Mouse (Mus musculus) lung, embryonic 15.5 days (tissue): ENCODE measurements at regions not wholly inside any gene's neighbourhood (a gene's known extent, or its start where the extent isn't known, plus 50 kb on each side); places are given as distances from the start of the nearest gene placed in this dataset.

Experiments used
- ATAC-seq: fragments of 200-750 bp; cut with Nextera tagmentation; 2 replicates; pipeline ENCODE4 v1.8.0; 2017; ENCODE audit warnings: moderate number of reproducible peaks, borderline replicate concordance; ENCODE audit not compliant: low FRiP score, low TSS enrichment; ENCODE audit errors: extremely low read depth
- H3K27ac ChIP-seq: fragments of 300-500 bp; sonication (generic); 2 replicates; pipeline ENCODE4 v1.5.1; 2015; ENCODE audit warnings: moderate library complexity, mild to moderate bottlenecking, inconsistent platforms
- H3K27me3 ChIP-seq: fragments of 300-500 bp; sonication (generic); 2 replicates; pipeline ENCODE4 v1.6.1; 2015; ENCODE audit warnings: inconsistent platforms
- H3K36me3 ChIP-seq: fragments of 300-500 bp; sonication (generic); 2 replicates; pipeline ENCODE4 v1.6.1; 2015; ENCODE audit warnings: inconsistent platforms
- H3K4me1 ChIP-seq: fragments of 300-500 bp; sonication (generic); 2 replicates; pipeline ENCODE4 v1.6.1; 2015; ENCODE audit warnings: inconsistent platforms
- H3K4me2 ChIP-seq: fragments of 300-500 bp; sonication (generic); 2 replicates; pipeline ENCODE4 v1.6.1; 2015; ENCODE audit warnings: inconsistent platforms, mild to moderate bottlenecking, moderate library complexity
- H3K4me3 ChIP-seq: fragments of 300-500 bp; sonication (generic); 2 replicates; pipeline ENCODE4 v1.5.1; 2015; ENCODE audit warnings: mild to moderate bottlenecking, inconsistent platforms
- H3K9ac ChIP-seq: fragments of 300-500 bp; sonication (generic); 2 replicates; pipeline ENCODE4 v1.6.1; 2015; ENCODE audit warnings: inconsistent platforms
- H3K9me3 ChIP-seq: fragments of 300-500 bp; sonication (generic); 2 replicates; pipeline ENCODE4 v1.6.1; 2016; ENCODE audit warnings: inconsistent platforms
- WGBS: fragments of 180-500 bp; shearing (Covaris S2); methylation state at CpG from one replicate; pipeline ENCODE4 v1.1.7; 2015; 5-methylcytosine and 5-hydroxymethylcytosine counted together

DNA sequence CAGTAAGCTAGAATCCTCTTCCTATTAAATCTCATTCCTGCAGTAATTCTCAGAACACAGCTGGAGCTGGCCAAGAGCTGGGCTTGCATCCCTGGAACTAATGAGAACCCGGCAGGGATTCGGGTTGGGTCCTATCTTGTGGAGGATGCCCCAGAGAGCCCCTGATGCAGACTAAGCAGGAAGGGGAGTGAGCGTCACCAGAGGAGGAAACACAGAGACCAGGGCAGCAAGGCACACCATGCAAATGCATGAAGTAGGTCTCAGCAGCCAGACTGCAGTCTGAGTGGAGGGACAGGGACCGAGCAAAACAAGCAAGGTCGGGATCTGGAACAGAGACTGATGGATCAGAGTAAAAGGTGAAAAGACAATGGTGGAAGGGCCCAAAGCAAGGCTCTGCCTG, 249.6 kb downstream of the Insig2 start:
- H3K4me3 ChIP-seq = no peak overlapping the region
- WGBS = 49% methylated on average over 5 of the region's 5 CpGs
- no peak overlapping the region for H3K27ac ChIP-seq
- H3K27me3 ChIP-seq = no peaks in the 10 kb centered on the region
- no peaks in the 10 kb centered on the region for H3K36me3 ChIP-seq
- no peaks in the 10 kb centered on the region for H3K4me1 ChIP-seq
- no peak overlapping the region for H3K4me2 ChIP-seq
- no peak overlapping the region for H3K9ac ChIP-seq
- ATAC-seq = no peak
- H3K9me3 ChIP-seq = no peaks in the 10 kb centered on the region

DNA sequence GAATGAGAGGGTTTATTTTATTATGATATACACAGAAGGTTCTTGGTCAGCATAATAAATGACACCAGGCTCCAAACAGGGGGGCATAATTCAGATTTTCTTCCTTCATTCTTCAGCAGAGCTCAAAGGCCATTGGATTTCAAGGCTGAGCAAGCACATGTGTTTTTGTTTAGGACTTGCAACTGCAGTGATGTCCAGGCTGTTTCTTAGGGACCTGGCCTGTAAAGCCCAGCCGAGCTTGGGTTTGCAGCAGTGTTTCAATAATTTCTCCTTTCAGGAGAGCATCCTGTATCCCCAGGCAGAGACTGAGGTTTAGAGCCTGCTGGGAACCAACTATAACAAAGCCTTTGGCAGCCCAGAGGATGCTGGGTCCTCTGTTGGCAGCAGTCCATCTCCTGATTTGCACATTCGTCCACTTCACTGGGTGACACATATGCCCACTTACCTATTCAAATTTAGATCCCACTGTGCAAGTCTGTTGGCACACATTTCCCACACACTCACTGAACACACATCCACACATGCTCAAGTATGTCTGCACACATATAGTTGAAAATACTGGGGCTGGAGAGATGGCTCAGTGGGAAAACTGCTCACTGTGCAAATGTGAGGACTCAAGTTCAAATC, 247.2 kb downstream of the Insig2 start:
- Histone ChIP-seq H3K27ac (no peak overlapping the region), H3K27me3 (no peaks in the 10 kb centered on the region), H3K9me3 (no peaks in the 10 kb centered on the region), H3K4me1 (no peaks in the 10 kb centered on the region), H3K36me3 (no peaks in the 10 kb centered on the region), H3K4me2 (no peak overlapping the region), H3K9ac (no peak overlapping the region), H3K4me3 (no peak overlapping the region)
- WGBS = 40% methylated on average over 2 of the region's 2 CpGs
- no peak for ATAC-seq

DNA sequence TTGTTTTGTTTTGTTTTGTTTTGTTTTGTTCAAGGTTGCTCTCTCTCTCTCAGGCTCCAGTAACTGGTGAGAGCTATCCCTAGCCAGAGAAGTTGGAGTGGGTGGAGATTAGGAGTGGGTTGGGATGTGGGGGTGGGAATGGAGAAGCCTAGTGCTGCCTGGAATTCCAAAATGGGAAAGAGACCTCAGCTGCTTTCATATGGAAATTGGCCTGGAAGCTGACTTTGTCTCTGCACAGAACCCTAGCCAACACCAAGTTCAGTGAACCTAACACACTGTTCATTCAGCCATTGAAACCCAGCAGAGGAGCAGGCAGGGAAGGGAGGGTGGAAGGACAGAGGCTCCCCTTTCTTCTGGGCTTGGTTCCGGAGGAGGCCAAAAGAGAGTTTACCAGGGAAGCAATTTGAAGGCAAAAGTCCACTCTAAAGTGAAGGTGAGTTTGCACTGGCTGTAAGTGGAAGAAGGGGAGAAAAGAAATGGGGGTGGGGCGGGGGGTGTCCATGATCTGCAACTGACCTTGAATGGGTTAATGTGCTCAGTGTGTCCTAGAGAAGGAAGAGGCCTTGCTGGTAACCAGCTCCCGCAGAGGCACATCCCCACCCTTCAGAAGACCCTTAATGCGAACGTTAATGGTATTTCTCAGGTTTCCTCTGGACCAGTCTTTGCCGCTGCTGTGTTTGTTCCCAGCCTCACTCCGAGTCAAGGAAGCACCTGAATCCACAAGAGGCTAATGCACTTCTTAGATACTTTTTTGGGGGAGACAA, 245.1 kb downstream of the Insig2 start:
- no peaks in the 10 kb centered on the region for H3K27me3 ChIP-seq
- no peaks in the 10 kb centered on the region for H3K9me3 ChIP-seq
- 31% methylated on average over 7 of the region's 7 CpGs for WGBS
- H3K4me1 ChIP-seq = no peaks in the 10 kb centered on the region
- ATAC-seq = no peak
- H3K9ac ChIP-seq = no peak overlapping the region
- H3K4me3 ChIP-seq = no peak overlapping the region
- H3K36me3 ChIP-seq = no peaks in the 10 kb centered on the region
- no peak overlapping the region for H3K27ac ChIP-seq
- H3K4me2 ChIP-seq = no peak overlapping the region

DNA sequence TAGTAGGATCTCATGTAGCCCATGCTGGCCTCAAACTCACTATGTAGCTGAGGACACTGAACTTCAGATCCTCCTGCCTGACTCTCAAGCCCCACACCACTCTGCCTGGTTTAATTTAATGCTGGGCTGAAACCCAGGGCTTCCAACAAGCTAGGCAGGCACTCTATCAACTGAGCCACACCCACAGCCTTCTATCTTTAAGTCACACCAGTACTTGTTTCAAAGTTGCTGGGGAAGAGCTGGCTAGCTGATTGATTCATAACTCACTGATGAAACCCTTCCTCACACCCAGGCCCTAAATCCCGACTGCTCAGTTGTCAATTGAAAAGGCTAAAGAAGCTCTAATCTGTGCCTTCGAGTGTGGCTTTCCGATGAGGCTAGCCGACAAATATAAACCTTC, 241.8 kb downstream of the Insig2 start:
- Histone ChIP-seq H3K9ac (no peak overlapping the region), H3K27ac (no peak overlapping the region), H3K27me3 (no peaks in the 10 kb centered on the region), H3K9me3 (no peaks in the 10 kb centered on the region), H3K4me1 (no peaks in the 10 kb centered on the region), H3K4me3 (no peak overlapping the region), H3K36me3 (no peaks in the 10 kb centered on the region), H3K4me2 (no peak overlapping the region)
- WGBS = 83% methylated on average over 4 of the region's 4 CpGs
- no peak for ATAC-seq

DNA sequence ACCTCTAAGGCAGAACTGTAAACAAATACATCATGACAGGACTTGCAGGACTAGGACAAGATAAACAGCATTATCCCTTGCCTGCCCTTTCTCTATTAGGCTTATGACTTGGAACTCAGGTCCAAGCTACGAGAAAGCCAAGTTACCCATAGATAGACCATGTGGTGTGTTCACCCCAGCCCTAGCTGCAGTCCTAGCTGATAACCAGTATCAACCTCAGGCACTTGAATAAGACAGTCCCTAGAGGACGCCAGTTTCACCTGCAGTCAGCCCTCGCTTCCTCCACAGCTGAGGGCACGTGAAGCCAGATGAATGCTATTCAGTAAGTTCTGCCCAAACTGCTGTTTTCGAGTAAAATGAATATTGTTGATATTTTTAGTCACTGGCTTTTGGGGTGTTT, 239.5 kb downstream of the Insig2 start:
- no peak for ATAC-seq
- Histone ChIP-seq H3K9me3 (no peaks in the 10 kb centered on the region), H3K9ac (no peak overlapping the region), H3K4me3 (no peak overlapping the region), H3K4me1 (no peaks in the 10 kb centered on the region), H3K27ac (no peak overlapping the region), H3K36me3 (no peaks in the 10 kb centered on the region), H3K4me2 (no peak overlapping the region), H3K27me3 (peaks cover 3% of the 10 kb centered on the region; the same call in 1 of the 2 replicates)
- 47% methylated on average over 5 of the region's 5 CpGs for WGBS

DNA sequence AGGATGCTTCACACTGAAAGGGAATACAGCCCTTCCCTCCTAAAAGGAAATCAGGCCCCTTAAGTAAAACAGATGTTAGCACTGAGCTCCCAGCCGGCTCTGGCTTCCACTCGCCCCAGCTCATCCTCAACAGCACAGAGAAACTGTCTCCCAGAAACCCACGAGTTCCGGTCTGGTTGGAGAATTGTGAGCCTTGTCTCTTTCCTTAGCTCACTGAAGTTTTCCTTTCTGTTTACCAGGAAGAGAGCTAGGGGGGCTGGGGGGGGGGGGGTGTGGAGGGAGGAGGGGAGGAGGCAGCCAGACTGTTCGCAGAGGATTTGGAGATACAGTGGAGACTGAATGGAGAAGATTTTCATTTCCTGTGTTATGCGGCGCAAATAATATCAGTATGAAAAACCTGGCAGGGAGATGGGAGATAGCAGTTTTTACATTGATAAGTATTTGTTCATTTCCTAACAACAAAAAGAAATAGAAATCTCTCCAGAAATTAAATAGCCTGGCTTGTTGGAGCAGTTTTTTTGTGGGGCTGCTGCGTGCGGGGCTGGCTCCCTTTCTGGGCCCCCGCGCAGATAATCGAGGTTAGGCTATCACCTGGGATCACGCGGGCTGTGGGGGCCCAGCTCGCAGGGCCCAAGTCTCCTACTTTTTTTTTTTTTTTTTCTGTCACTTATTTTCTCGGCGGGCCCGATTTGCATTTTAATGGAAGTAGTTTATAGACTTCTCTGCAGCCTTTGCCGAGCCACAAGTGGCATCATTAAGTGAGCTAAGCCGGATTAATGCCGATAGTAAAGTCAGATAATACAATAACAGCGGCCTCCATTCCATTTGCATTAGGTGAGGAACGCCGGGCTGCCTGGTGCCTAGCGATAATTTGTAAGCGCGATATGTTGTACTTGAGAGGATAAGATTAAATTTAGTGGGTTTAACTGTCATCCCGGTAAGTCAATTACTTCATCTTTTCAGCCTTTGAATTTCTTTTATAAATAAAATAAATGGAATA, 235.5 kb downstream of the Insig2 start:
- Histone ChIP-seq H3K4me2 (peak overlapping the region; percentile 65), H3K4me1 (no peaks in the 10 kb centered on the region), H3K27me3 (peaks cover 4% of the 10 kb centered on the region; the same call in 1 of the 2 replicates), H3K27ac (no peak overlapping the region), H3K9me3 (no peaks in the 10 kb centered on the region), H3K9ac (no peak overlapping the region), H3K36me3 (no peaks in the 10 kb centered on the region), H3K4me3 (peak overlapping the region; percentile 39)
- 4% methylated on average over 27 of the region's 28 CpGs for whole genome bisulfite sequencing
- peak; percentile 72; the same call in 1 of the 2 replicates for ATAC-seq

DNA sequence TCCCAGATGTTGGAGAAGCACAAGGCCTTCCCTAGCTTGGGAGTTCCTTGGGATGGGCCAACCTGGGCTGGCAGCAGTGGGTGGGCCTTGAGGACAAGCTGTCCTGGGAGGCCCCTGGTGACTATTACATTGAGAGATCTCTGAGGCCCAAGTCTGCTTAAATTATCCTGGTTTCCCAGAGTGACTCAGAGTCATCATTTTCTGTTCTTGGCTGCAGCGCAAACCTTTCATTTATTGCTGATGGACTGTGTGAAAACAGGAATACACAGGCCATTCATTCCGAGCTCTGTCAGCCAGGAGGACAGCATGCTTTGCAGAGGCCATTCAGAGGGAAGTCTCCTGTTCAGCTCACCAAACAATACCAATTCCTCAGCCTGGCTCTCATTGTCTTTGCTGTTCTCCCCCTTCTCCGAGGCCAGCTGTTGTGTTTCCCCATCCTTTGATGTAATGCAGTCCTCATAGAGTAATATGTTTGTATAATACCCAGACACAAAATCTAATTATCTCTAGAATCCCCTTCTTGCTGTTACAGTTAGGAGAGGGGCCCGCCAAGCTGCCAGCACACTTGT, 220.5 kb downstream of the Insig2 start:
- Histone ChIP-seq H3K27me3 (no peaks in the 10 kb centered on the region), H3K4me2 (no peak overlapping the region), H3K36me3 (no peaks in the 10 kb centered on the region), H3K4me3 (no peak overlapping the region), H3K27ac (no peak overlapping the region), H3K9me3 (no peaks in the 10 kb centered on the region), H3K4me1 (peaks cover 7% of the 10 kb centered on the region; the same call in 1 of the 2 replicates), H3K9ac (no peak overlapping the region)
- peak; percentile 34; the same call in 1 of the 2 replicates for ATAC-seq
- 41% methylated on average over 4 of the region's 4 CpGs for WGBS

DNA sequence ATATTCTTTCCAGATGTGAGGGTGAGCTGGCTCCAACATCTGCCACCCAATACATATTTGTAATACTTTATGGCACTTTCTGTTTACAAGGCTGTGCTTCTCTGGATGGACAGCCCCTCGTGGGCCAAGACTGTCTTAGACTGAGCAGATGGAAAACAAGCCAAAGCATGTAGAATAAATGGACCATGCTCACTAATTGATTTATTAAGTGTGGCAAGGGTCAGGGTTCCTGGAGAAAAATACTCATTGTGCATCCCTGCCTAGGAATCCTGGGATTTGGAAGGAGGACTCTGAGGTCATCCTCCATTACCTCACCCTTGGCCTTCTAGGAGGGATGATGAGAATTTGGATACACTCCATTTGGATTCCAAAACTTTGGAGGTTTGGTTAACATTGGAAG, 219.9 kb downstream of the Insig2 start:
- no peak overlapping the region for H3K27ac ChIP-seq
- no peaks in the 10 kb centered on the region for H3K9me3 ChIP-seq
- no peak overlapping the region for H3K4me3 ChIP-seq
- ATAC-seq = peak; percentile 84; the same call in 1 of the 2 replicates
- no peak overlapping the region for H3K9ac ChIP-seq
- 17% methylated on average over 1 of the region's 1 CpGs for WGBS
- H3K4me1 ChIP-seq = peaks cover 7% of the 10 kb centered on the region; the same call in 1 of the 2 replicates
- H3K4me2 ChIP-seq = no peak overlapping the region
- no peaks in the 10 kb centered on the region for H3K27me3 ChIP-seq
- no peaks in the 10 kb centered on the region for H3K36me3 ChIP-seq

DNA sequence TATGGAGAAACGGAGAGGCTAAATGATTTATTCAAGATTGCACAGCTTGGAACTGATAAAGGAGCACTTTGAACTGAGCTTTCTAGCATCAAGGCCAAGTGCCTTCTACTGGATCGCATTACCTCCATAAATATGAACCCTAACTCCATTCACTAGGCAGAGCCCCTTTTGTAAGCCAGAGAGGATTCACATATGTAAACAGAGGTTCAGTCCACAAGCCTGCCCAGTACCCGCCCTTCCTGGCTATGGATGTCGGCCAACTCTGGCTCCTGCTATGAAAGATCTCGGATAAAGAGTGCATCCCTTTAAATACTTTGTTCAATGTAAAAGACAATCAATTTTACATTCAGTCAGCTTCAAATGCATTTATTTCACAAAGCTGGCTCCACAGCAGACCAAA, 215.8 kb downstream of the Insig2 start:
- ATAC-seq = no peak
- Histone ChIP-seq H3K27ac (no peak overlapping the region), H3K27me3 (no peaks in the 10 kb centered on the region), H3K4me1 (peaks cover 6% of the 10 kb centered on the region; the same call in 1 of the 2 replicates), H3K36me3 (no peaks in the 10 kb centered on the region), H3K4me3 (no peak overlapping the region), H3K4me2 (no peak overlapping the region), H3K9me3 (no peaks in the 10 kb centered on the region), H3K9ac (no peak overlapping the region)
- WGBS = 42% methylated on average over 5 of the region's 5 CpGs

DNA sequence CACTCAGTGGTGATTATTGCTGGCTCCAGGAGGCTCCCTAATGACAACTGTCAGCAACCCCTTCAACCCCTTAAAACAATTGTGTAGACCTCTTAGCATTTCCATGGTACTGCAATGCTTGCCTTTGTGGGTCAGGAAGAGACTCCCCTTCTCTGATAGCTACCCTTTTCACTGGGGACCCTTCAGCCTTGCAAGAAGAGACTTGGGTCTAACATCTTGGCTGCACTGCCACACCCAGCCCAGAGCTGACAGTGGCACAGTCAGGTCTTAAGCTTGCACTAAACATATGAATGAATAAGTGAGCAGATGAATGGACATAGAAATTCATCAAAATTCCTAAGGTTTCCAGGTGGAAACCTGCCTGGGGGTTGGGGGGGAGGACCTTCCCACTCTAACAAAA, 209.0 kb downstream of the Insig2 start:
- Histone ChIP-seq H3K27ac (no peak overlapping the region), H3K4me2 (no peak overlapping the region), H3K4me3 (no peak overlapping the region), H3K36me3 (no peaks in the 10 kb centered on the region), H3K9me3 (no peaks in the 10 kb centered on the region), H3K27me3 (no peaks in the 10 kb centered on the region), H3K4me1 (no peaks in the 10 kb centered on the region), H3K9ac (no peak overlapping the region)
- no peak for ATAC-seq

DNA sequence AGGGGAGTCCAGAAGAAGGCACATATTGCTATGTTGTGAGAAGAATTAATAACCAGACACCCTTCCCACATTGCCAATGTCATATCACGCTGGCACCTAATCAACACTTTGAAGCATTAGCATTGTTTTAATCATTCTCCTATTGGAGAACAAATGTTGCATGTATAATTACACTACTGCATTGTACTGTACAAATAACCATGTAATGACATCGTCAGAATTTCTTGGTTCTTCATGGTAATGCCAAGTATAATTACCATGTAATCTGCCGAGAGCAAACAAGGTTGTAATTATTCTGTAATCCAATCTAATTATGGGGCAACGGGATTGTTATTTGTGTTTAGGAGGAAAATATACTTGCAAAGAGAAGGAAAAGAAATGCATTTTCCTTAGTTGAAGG, 196.1 kb downstream of the Insig2 start:
- no peaks in the 10 kb centered on the region for H3K4me1 ChIP-seq
- H3K27me3 ChIP-seq = no peaks in the 10 kb centered on the region
- ATAC-seq = no peak
- H3K9me3 ChIP-seq = no peaks in the 10 kb centered on the region
- H3K27ac ChIP-seq = no peak overlapping the region
- no peak overlapping the region for H3K4me2 ChIP-seq
- H3K36me3 ChIP-seq = no peaks in the 10 kb centered on the region
- H3K9ac ChIP-seq = no peak overlapping the region
- H3K4me3 ChIP-seq = no peak overlapping the region
- WGBS = 82% methylated on average over 4 of the region's 4 CpGs
